Mouse (Mus musculus): ENCODE measurements at regions not wholly inside any gene's neighbourhood (a gene's known extent, or its start where the extent isn't known, plus 50 kb on each side); places are given as distances from the start of the nearest gene placed in this dataset.

GRCm38 (mm10) chr8:109410531-109410930 is 83.3 kb upstream of the Pmfbp1 start:
- no peak for DNase-seq (ENCODE audit: low read depth, low spot score)

GRCm38 (mm10) chr8:109413386-109413785 is 80.4 kb upstream of the Pmfbp1 start:
- DNase-seq (ENCODE audit: low read depth, low spot score): no peak

GRCm38 (mm10) chr8:109415315-109415714 is 78.5 kb upstream of the Pmfbp1 start:
- no peak for DNase-seq (ENCODE audit: low read depth, low spot score)

GRCm38 (mm10) chr8:109415906-109416305 is 77.9 kb upstream of the Pmfbp1 start:
- DNase-seq (ENCODE audit: low read depth, low spot score): no peak

- no peak for DNase-seq (ENCODE audit: low read depth, low spot score)
Measured at GRCm38 (mm10) chr8:109416327-109417100, 77.3 kb upstream of the Pmfbp1 start.

- DNase-seq (ENCODE audit: low read depth, low spot score): peak; percentile 65
Measured at GRCm38 (mm10) chr8:109417222-109417621, 76.6 kb upstream of the Pmfbp1 start.

GRCm38 (mm10) chr8:109417971-109418370 is 75.9 kb upstream of the Pmfbp1 start:
- DNase-seq (ENCODE audit: low read depth, low spot score): no peak

- no peak for DNase-seq (ENCODE audit: low read depth, low spot score)
Measured at GRCm38 (mm10) chr8:109419029-109419596, 74.7 kb upstream of the Pmfbp1 start.

- no peak for DNase-seq (ENCODE audit: low read depth, low spot score)
Measured at GRCm38 (mm10) chr8:109424004-109424403, 69.8 kb upstream of the Pmfbp1 start.

- no peak for DNase-seq (ENCODE audit: low read depth, low spot score)
Measured at GRCm38 (mm10) chr8:109428551-109428950, 65.3 kb upstream of the Pmfbp1 start.

GRCm38 (mm10) chr8:109434538-109434937 is 59.3 kb upstream of the Pmfbp1 start:
- no peak for DNase-seq (ENCODE audit: low read depth, low spot score)

- no peak for DNase-seq (ENCODE audit: low read depth, low spot score)
Measured at GRCm38 (mm10) chr8:109436056-109436455, 57.8 kb upstream of the Pmfbp1 start.

- DNase-seq (ENCODE audit: low read depth, low spot score): no peak
Measured at GRCm38 (mm10) chr8:109436830-109437567, 56.8 kb upstream of the Pmfbp1 start.

- DNase-seq (ENCODE audit: low read depth, low spot score): no peak
Measured at GRCm38 (mm10) chr8:109438531-109438930, 55.3 kb upstream of the Pmfbp1 start.
